Mouse (Mus musculus): Measurements from ENCODE around the gene Mib2.
"Not testable (repeated sequence)": the region's sequence is repeated elsewhere in the genome, so short reads cannot be mapped to it uniquely, and the experiment has no call there.

The Mib2 gene

GRCm38 (mm10) chr4:155668689-155669597, at the start of gene Mib2:
Gene Mib2, minus strand, starts transcription at chr4:155669198.
- DNase-seq (ENCODE audit: low spot score): peak; percentile 97

- no peak for DNase-seq (ENCODE audit: low spot score)
Observed at GRCm38 (mm10) chr4:155710521-155711252, 41.7 kb upstream of the Mib2 start.

GRCm38 (mm10) chr4:155708988-155709387, 40.0 kb upstream of the Mib2 start:
- no peak for DNase-seq (ENCODE audit: low spot score)

GRCm38 (mm10) chr4:155708582-155708981, 39.6 kb upstream of the Mib2 start:
- no peak for DNase-seq (ENCODE audit: low spot score)

GRCm38 (mm10) chr4:155705592-155705929, 36.6 kb upstream of the Mib2 start:
- no peak for DNase-seq (ENCODE audit: low spot score)

GRCm38 (mm10) chr4:155704721-155705591, 36.0 kb upstream of the Mib2 start, which contains the start of gene Ssu72:
Gene Ssu72, plus strand, starts transcription at chr4:155704800.
- peak; percentile 93 for DNase-seq (ENCODE audit: low spot score)

GRCm38 (mm10) chr4:155703425-155703929, 34.5 kb upstream of the Mib2 start:
- no peak for DNase-seq (ENCODE audit: low spot score)

- no peak for DNase-seq (ENCODE audit: low spot score)
Observed at GRCm38 (mm10) chr4:155700425-155700824, 31.4 kb upstream of the Mib2 start.

GRCm38 (mm10) chr4:155696261-155697255, 27.6 kb upstream of the Mib2 start:
- DNase-seq (ENCODE audit: low spot score): no peak

GRCm38 (mm10) chr4:155695531-155696062, 26.6 kb upstream of the Mib2 start:
- DNase-seq (ENCODE audit: low spot score): no peak

- DNase-seq (ENCODE audit: low spot score): peak; percentile 38
Observed at GRCm38 (mm10) chr4:155694482-155695401, 25.7 kb upstream of the Mib2 start.

- peak; percentile 32 for DNase-seq (ENCODE audit: low spot score)
Observed at GRCm38 (mm10) chr4:155694111-155694481, 25.1 kb upstream of the Mib2 start, which contains the start of gene Fndc10. Gene Fndc10, plus strand, starts transcription at chr4:155694342.

- DNase-seq (ENCODE audit: low spot score): no peak
Observed at GRCm38 (mm10) chr4:155692421-155692820, 23.4 kb upstream of the Mib2 start.

GRCm38 (mm10) chr4:155690571-155691375, 21.8 kb upstream of the Mib2 start:
- no peak for DNase-seq (ENCODE audit: low spot score)

GRCm38 (mm10) chr4:155687764-155688163, 18.8 kb upstream of the Mib2 start:
- not testable (repeated sequence) for DNase-seq (ENCODE audit: low spot score)

GRCm38 (mm10) chr4:155683670-155684277, 14.8 kb upstream of the Mib2 start:
- DNase-seq (ENCODE audit: low spot score): not testable (repeated sequence)

GRCm38 (mm10) chr4:155675991-155676390, 7.0 kb upstream of the Mib2 start:
- DNase-seq (ENCODE audit: low spot score): peak; percentile 32

- DNase-seq (ENCODE audit: low spot score): no peak
Observed at GRCm38 (mm10) chr4:155672082-155672481, 3.1 kb upstream of the Mib2 start.
